ENCODE assay signal across 17 mouse cellular contexts in genomic region chr11:118031134-118031533, GRCm38 (mm10). TPM values are rescaled to one million over a fixed set of nuclear protein-coding genes. Genes with fewer than 3 reads are reported as not detected.
A peak's percentile ranks its signal among the peaks of the same experiment; 100 is the strongest.
DNase-seq lines count a peak whose midpoint lies in the region; ATAC-seq and TF ChIP-seq lines count a peak whose summit lies in the region.
"Had no signal": no experiment of that assay in that cellular context is flagged by ENCODE, and none has a peak within 500 bp of the region (broad histone marks: within the 10 kb centered on the region; RNA-seq: fewer than 3 reads in every experiment).

No protein-coding gene starts in this region.

- TF ChIP-seq CTCF in stomach, postnatal 0 days (IDR thresholded peaks at IDR 0.05; ENCODE audit: low read depth), result no peak

- no peak for TF ChIP-seq EP300 in stomach, postnatal 0 days (optimal IDR thresholded peaks at IDR 0.05)

- H3K4me1 ChIP-seq in stomach, postnatal 0 days (replicated peaks; ENCODE audit: control insufficient read depth, insufficient read depth), result no peaks in the 10 kb centered on the region

- DNase-seq in stomach, postnatal 0 days (ENCODE audit: low spot score), result peak; percentile 52
- peak; percentile 57 for DNase-seq in yolk sac, embryonic 10.5 days (ENCODE audit: low spot score)
- DNase-seq in ovary, adult 18-20 months (ENCODE audit: low spot score), result no peak
- DNase-seq in left cerebral cortex, adult 18-20 months (ENCODE audit: low spot score in 2 of 2), result no peak
- DNase-seq: adrenal gland, adult 2 months; adrenal gland, adult 8-10 months; adrenal gland, postnatal 10 days; adrenal gland, postnatal 14 days; adrenal gland, postnatal 25 days; adrenal gland, postnatal 36 days; B cell, adult 2 months; cerebellum, adult 11 months; cerebellum, adult 11-12 months; cerebellum, adult 18-20 months had no signal

- 59% methylated on average over 9 of the region's 9 CpGs for WGBS in stomach, postnatal 0 days

- H3K4me3 ChIP-seq in stomach, postnatal 0 days (ENCODE audit: low read depth, low read length), result no peak overlapping the region

- no peak overlapping the region for H3K4me2 ChIP-seq in stomach, postnatal 0 days (replicated peaks; ENCODE audit: low read depth)

- no peaks in the 10 kb centered on the region for H3K27me3 ChIP-seq in stomach, postnatal 0 days (ENCODE audit: control insufficient read depth, insufficient read depth, low read length)
- H3K27me3 ChIP-seq: Patski had no signal

- no peak overlapping the region for H3K9ac ChIP-seq in stomach, postnatal 0 days (ENCODE audit: low read length)

- no peaks in the 10 kb centered on the region for H3K36me3 ChIP-seq in stomach, postnatal 0 days (ENCODE audit: control insufficient read depth, insufficient read depth, low read length)

- ATAC-seq in stomach, postnatal 0 days (ENCODE audit: low FRiP score, low TSS enrichment), result peak; percentile 55; the same call in 1 of the 2 replicates
- ATAC-seq: activated CD4-positive, CD25-positive, alpha-beta regulatory T cell, adult 4 months; CD4-positive, CD25-positive, alpha-beta regulatory T cell, adult 4 months; Patski had no signal

- no peak overlapping the region for H3K27ac ChIP-seq in stomach, postnatal 0 days (replicated peaks)

- H3K9me3 ChIP-seq in stomach, postnatal 0 days (ENCODE audit: control insufficient read depth, low read length), result no peaks in the 10 kb centered on the region

RNA-seq across cellular contexts. Expression of gene Pgs1, which starts 45.0 kb away (rescaled TPM):
- polyA plus RNA-seq in stomach, postnatal 0 days (2015; fragmentation: Nextera tagmentation; extraction: Ambion mirVana), result 28.7 and 29.4 TPM in 2 replicates
- total RNA-seq in left cerebral cortex, adult 18-20 months (2021), result 10 to 100 TPM; 87.1 to 89.0 TPM

Comparison
In these comparisons a context has a peak if more than half of its experiments do, and no peak if none do; other contexts are left out.
1. DNase-seq: peak in stomach, postnatal 0 days (single experiment) and yolk sac, embryonic 10.5 days (single experiment); none in ovary, adult 18-20 months (single experiment) and left cerebral cortex, adult 18-20 months (0 of 2).